Mouse (Mus musculus) testis, postnatal 10 days (tissue): ENCODE measurements at regions not wholly inside any gene's neighbourhood (a gene's known extent, or its start where the extent isn't known, plus 50 kb on each side); places are given as distances from the start of the nearest gene placed in this dataset.

Experiments
- DNase-seq: peaks from one replicate; pipeline ENCODE4 v3.0.0; 2021; ENCODE audit warnings: low spot score

DNA sequence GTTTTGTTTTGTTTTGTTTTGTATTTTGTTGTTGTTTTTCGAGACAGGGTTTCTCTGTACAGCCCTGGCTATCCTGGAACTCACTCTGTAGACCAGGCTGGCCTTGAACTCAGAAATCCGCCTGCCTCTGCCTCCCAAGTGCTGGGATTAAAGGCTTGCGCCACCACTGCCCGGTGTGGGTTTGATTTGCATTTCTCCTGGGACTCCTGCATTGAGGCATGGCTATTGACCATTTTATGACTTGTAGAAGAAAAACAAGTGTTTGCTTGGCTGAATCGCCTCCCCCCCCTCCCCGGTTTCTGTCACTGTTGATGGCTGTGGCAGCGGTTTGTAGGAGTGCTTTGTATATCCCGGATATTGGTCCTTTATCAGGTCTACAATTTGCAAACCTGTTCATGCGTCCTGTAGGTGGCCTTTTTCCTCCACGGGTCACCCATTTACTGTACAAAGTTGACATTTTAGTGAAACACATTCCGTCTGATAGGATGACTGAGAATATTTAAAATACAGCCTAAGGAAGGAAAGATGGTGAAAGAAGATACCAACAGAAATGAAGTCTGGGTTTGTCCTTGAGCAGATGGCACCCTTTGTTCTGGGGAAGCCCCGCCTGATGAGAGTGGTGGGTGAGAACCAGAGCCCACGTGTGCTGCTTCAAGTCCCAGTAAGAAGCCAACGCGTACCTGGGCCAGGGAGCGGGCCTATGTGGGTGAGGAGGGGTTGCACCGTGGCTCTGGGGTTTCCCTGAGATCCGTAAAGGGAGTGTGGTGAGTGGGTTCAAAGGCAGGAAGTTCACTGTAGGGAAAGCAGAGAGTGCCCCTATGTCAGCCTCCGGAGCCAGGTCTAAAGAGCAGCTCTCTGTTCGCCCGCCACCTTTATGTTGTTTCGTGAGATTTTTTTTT lies 52.6 kb upstream of the Smndc1 start:
- DNase-seq = no peak

DNA sequence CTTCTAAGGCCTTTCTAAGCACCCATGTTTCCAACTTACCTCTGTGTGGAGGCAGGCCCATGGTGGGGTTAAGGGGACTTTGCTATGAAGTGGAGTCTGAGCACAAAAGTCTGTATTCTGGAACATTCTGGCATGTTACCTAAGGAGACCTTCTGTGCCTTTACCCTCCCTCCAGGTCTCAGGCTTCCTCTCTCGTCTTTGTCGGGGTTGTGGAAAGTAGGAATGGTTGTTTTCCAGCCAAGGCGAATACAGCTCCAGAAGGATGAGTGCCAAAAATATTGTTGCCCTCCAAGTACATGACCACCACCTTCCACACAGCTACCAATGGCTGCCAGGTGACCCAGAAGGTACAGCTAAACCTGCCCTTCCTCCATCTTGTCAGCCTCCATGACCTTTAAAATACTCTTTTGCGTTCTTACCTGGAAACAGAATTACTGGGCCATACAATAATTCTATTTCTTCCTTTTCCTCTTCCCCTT lies 51.8 kb upstream of the Smndc1 start:
- no peak for DNase-seq

DNA sequence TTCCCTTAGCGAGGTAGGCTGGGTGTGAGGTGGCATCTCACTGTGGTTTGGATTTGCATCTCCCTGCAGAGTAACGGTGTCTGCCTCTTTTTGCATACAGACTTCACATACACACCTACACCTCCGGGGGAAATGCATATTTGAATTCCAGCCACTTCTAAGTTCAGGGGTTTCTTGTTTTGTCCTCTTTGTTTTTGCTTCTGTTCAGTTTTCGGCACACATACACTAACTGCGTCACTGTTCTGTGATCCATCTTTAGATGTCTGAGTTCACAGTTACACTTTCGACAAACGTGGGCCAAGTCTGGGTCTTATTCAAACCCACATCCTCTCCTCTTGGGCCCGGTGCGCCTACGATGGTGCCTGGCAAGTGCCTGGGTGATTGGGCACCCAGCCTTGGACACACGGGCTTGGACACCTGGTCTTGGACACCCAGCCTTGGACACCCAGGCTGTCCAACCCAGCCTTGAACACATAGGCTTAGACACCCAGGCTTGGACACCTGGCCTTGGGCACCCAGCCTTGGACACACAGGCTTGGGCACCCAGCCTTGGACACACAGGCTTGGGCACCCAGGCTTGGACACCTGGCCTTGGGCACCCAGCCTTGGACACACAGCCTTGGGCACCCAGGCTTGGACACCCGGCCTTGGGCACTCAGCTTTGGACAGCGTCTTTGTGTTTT lies 51.2 kb upstream of the Smndc1 start:
- no peak for DNase-seq

DNA sequence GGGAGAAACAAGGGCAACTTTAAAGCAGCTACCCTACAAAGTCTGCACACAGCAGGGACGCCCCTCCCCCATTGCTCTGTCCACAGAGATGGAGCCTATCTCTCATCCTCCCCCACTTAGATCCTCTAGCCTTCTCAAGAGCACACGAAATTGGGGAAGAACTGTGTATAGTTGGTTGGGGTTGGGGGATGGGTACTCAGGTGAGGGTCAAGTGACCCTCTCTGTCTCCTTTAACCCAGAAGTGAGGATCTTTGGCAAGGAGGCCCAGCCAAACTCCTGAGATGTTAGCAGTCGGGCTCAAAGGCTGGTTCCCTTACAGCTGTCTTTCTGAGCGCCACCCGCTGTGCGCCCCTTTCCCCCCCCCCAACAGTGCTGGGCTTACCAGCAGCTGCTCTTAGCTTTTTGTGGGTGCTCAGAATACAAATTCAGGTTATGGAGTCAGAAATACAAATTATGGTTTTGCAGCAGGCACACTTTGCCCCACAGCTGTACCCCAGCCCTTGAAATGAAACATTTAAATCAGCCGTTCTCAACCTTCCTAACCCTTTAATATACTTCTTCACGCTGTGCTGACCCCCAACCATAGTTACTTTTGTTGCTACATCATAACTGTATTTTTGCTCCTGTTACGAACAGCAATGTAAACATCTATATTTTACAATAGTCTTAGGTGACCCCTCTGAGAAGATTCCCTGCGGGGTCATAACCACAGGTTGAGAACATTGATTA lies 50.1 kb upstream of the Smndc1 start:
- no peak for DNase-seq
